Mouse (Mus musculus) stomach, embryonic 14.5 days (tissue): ENCODE results near the gene Pigg. TPM values are rescaled to one million over a fixed set of nuclear protein-coding genes. Genes with fewer than 3 reads are reported as not detected.
"Not testable (repeated sequence)": the region's sequence is repeated elsewhere in the genome, so short reads cannot be mapped to it uniquely, and the experiment has no call there.

Experiments
- ATAC-seq: fragments of 200-750 bp; cut with Nextera tagmentation; 2 replicates; pipeline ENCODE4 v1.8.0; 2017; ENCODE audit warnings: low read depth, moderate TSS enrichment; ENCODE audit not compliant: insufficient number of reproducible peaks, insufficient read depth, low FRiP score
- H3K27ac ChIP-seq: fragments of 300-500 bp; sonication (generic); 2 replicates; pipeline ENCODE4 v1.5.1; 2014; ENCODE audit warnings: mild to moderate bottlenecking, low read length, moderate library complexity, mixed read lengths
- H3K27me3 ChIP-seq: fragments of 300-500 bp; sonication (generic); 2 replicates; pipeline ENCODE4 v1.6.1; 2014; ENCODE audit warnings: low read length, control low read depth, mixed read lengths; ENCODE audit not compliant: control insufficient read depth, insufficient read depth
- H3K36me3 ChIP-seq: fragments of 300-500 bp; sonication (generic); 2 replicates; pipeline ENCODE4 v1.6.1; 2014; ENCODE audit warnings: mild to moderate bottlenecking, control low read depth, low read length, moderate library complexity, mixed read lengths; ENCODE audit not compliant: control insufficient read depth, insufficient read depth
- H3K4me1 ChIP-seq: fragments of 300-500 bp; sonication (generic); 2 replicates; pipeline ENCODE4 v1.6.1; 2014; ENCODE audit warnings: low read length, control low read depth, mixed read lengths; ENCODE audit not compliant: control insufficient read depth, insufficient read depth
- H3K4me2 ChIP-seq: fragments of 300-500 bp; sonication (generic); replicated peaks from 2 replicates; pipeline ENCODE4 v1.6.1; 2014; ENCODE audit warnings: low read depth, low read length, control low read depth
- H3K4me3 ChIP-seq: fragments of 300-500 bp; sonication (generic); 2 replicates; pipeline ENCODE4 v1.5.1; 2014; ENCODE audit warnings: low read depth, low read length, control low read depth
- H3K9ac ChIP-seq: fragments of 300-500 bp; sonication (generic); replicated peaks from 2 replicates; pipeline ENCODE4 v1.6.1; 2014; ENCODE audit warnings: low read depth, mild to moderate bottlenecking, control low read depth, low read length, moderate library complexity, mixed read lengths
- H3K9me3 ChIP-seq: fragments of 300-500 bp; sonication (generic); 2 replicates; pipeline ENCODE4 v1.6.1; 2016; ENCODE audit warnings: low read depth, low read length, control low read depth; ENCODE audit not compliant: control insufficient read depth
- WGBS: fragments of 180-500 bp; shearing (Covaris S2); extraction: QIAGEN DNeasy Blood & Tissue Kit; methylation state at CpG from one replicate; pipeline ENCODE4 v1.1.7; 2014; 5-methylcytosine and 5-hydroxymethylcytosine counted together
- polyA plus RNA-seq: library from polyadenylated mRNA; unstranded; fragments of >200 nt; fragmentation: Nextera tagmentation; extraction: Ambion mirVana; gene quantifications from 2 replicates; pipeline ENCODE4 v1.2.1, GENCODE M21; 2014

Pigg gene
- polyA plus RNA-seq = 3.1 and 3.8 TPM in 2 replicates

- under 1% methylated on average over 57 of the region's 57 CpGs for WGBS
- peak; percentile 96 for ATAC-seq
Observed at GRCm38 (mm10) chr5:108312224-108313064, at the start of gene Pigg. Gene Pigg (plus strand): TSS chr5:108312609.

GRCm38 (mm10) chr5:108262722-108263121 is 49.7 kb upstream of the Pigg start:
- peak; percentile 74; the same call in 1 of the 2 replicates for ATAC-seq

More at GRCm38 (mm10) chr5:108312224-108313064, at the start of gene Pigg:
- H3K36me3 ChIP-seq = no peaks in the 10 kb centered on the region
- H3K27me3 ChIP-seq = no peaks in the 10 kb centered on the region
- H3K9ac ChIP-seq = peak within 1 kb of the TSS; percentile 82
- H3K4me2 ChIP-seq = peak within 1 kb of the TSS; percentile 91
- no peaks in the 10 kb centered on the region for H3K9me3 ChIP-seq
- peaks cover 4% of the 10 kb centered on the region for H3K4me1 ChIP-seq
- H3K27ac ChIP-seq = peak within 1 kb of the TSS; percentile 76
- peak within 1 kb of the TSS; percentile 76 for H3K4me3 ChIP-seq

GRCm38 (mm10) chr5:108263785-108264184 is 48.6 kb upstream of the Pigg start:
- not testable (repeated sequence) for H3K9me3 ChIP-seq, H3K4me3 ChIP-seq, H3K36me3 ChIP-seq, H3K27ac ChIP-seq, ATAC-seq, H3K9ac ChIP-seq, H3K27me3 ChIP-seq, H3K4me2 ChIP-seq, H3K4me1 ChIP-seq
- 91% methylated on average over 1 of the region's 1 CpGs for WGBS

More at GRCm38 (mm10) chr5:108262722-108263121, 49.7 kb upstream of the Pigg start:
- no peaks in the 10 kb centered on the region for H3K36me3 ChIP-seq
- no peak overlapping the region for H3K4me2 ChIP-seq
- H3K4me3 ChIP-seq = no peak overlapping the region
- whole genome bisulfite sequencing = 30% methylated on average over 4 of the region's 4 CpGs
- H3K27me3 ChIP-seq = no peaks in the 10 kb centered on the region
- no peak overlapping the region for H3K27ac ChIP-seq
- no peaks in the 10 kb centered on the region for H3K9me3 ChIP-seq
- H3K4me1 ChIP-seq = no peaks in the 10 kb centered on the region; the same call in 1 of the 2 replicates
- no peak overlapping the region for H3K9ac ChIP-seq

- H3K27ac ChIP-seq = no peak overlapping the region
- no peaks in the 10 kb centered on the region for H3K27me3 ChIP-seq
- H3K9me3 ChIP-seq = no peaks in the 10 kb centered on the region
- H3K36me3 ChIP-seq = no peaks in the 10 kb centered on the region
- H3K9ac ChIP-seq = no peak overlapping the region
- no peak for ATAC-seq
- no peak overlapping the region for H3K4me2 ChIP-seq
- H3K4me1 ChIP-seq = peaks cover 12% of the 10 kb centered on the region
- H3K4me3 ChIP-seq = no peak overlapping the region
Observed at GRCm38 (mm10) chr5:108266990-108267389, 45.4 kb upstream of the Pigg start.

- Histone ChIP-seq H3K9me3 (no peaks in the 10 kb centered on the region), H3K4me3 (peak within 1 kb of the TSS; percentile 94), H3K27ac (peak within 1 kb of the TSS; percentile 97), H3K27me3 (no peaks in the 10 kb centered on the region), H3K36me3 (no peaks in the 10 kb centered on the region), H3K4me2 (peak within 1 kb of the TSS; percentile 76), H3K9ac (peak within 1 kb of the TSS; percentile 88), H3K4me1 (peaks cover 12% of the 10 kb centered on the region)
- ATAC-seq = peak; percentile 96
- whole genome bisulfite sequencing = under 1% methylated on average over 53 of the region's 55 CpGs
Observed at GRCm38 (mm10) chr5:108268127-108269062, 44.0 kb upstream of the Pigg start, which contains the start of gene Dr1. Gene Dr1 (plus strand): TSS chr5:108268897.

- under 1% methylated on average over 43 of the region's 44 CpGs for WGBS
- H3K4me2 ChIP-seq = peak overlapping the region; percentile 76
- H3K27ac ChIP-seq = peak overlapping the region; percentile 97
- H3K27me3 ChIP-seq = no peaks in the 10 kb centered on the region
- H3K9ac ChIP-seq = peak overlapping the region; percentile 88
- H3K9me3 ChIP-seq = no peaks in the 10 kb centered on the region
- H3K4me3 ChIP-seq = peak overlapping the region; percentile 94
- H3K4me1 ChIP-seq = peaks cover 12% of the 10 kb centered on the region
- H3K36me3 ChIP-seq = 0 out of 2 replicates have a peak, but pooled peaks cover 3% of the 10 kb centered on the region
- ATAC-seq = peak; percentile 73; the same call in 1 of the 2 replicates
Observed at GRCm38 (mm10) chr5:108269063-108269810, 43.2 kb upstream of the Pigg start.

- Histone ChIP-seq H3K4me1 (peaks cover 12% of the 10 kb centered on the region), H3K27ac (no peak overlapping the region), H3K4me2 (peak overlapping the region; percentile 76), H3K36me3 (0 out of 2 replicates have a peak, but pooled peaks cover 3% of the 10 kb centered on the region), H3K9me3 (no peaks in the 10 kb centered on the region), H3K9ac (peak overlapping the region; percentile 88), H3K4me3 (peak overlapping the region; percentile 94), H3K27me3 (no peaks in the 10 kb centered on the region)
- 6% methylated on average over 7 of the region's 7 CpGs for WGBS
- ATAC-seq = no peak
Observed at GRCm38 (mm10) chr5:108269811-108270151, 42.6 kb upstream of the Pigg start.
